In the genomic region with DNA sequence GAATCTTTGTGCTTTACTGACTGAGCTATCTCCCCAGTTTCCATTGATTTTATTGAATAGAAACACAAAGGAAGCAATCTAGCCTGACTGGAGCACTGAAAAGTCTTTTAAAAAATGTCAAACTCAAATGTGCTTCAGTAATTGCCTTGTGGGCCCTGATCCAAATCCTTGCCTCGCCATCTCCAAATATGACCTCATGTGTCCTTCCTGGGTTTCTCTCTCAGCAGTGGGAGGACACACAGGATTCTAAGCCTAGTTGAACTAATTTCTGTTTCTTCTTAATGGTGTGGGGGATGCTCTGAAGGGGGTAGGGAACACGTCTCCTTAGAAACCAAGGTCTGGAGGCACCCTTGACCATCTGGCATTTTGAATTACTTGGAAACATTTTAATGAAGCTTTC, we compare ENCODE assay signal across 14 mouse cellular contexts. TPM values are rescaled to one million over a fixed set of nuclear protein-coding genes. Genes with fewer than 3 reads are reported as not detected.
DNase-seq lines count a peak whose midpoint lies in the region; ATAC-seq lines count a peak whose summit lies in the region.
"Had no signal": no experiment of that assay in that cellular context is flagged by ENCODE, and none has a peak within 500 bp of the region (broad histone marks: within the 10 kb centered on the region; RNA-seq: fewer than 3 reads in every experiment).

No protein-coding gene starts in this region.

- intact Hi-C loops in left cerebral cortex, postnatal 4 days (cut with DNase I) = no loop called here
- intact Hi-C loops in left cerebral cortex, postnatal 10 days (cut with DNase I) = no loop called here

- no peak for ATAC-seq in granulocyte monocyte progenitor cell, adult 5-6 weeks (replicated peaks; ENCODE audit: poor library complexity, severe bottlenecking)
- ATAC-seq: intestine, embryonic 15.5 days; liver, postnatal 0 days had no signal

- DNase-seq in adrenal gland, adult (ENCODE audit: inconsistent age in 2 of 2, low spot score in 1 of 2) = peak; percentile 13 to 63
- DNase-seq in adrenal gland, adult 8-10 months = no peak
- DNase-seq in gastrocnemius, postnatal 25 days = peak; percentile 9
- no peak for DNase-seq in gastrocnemius, adult 18-20 months (ENCODE audit: low spot score)
- DNase-seq in left cerebral cortex, postnatal 4 days = peak; percentile 30
- no peak for DNase-seq in left cerebral cortex, postnatal 10 days (ENCODE audit: extremely low spot score in 1 of 2, low spot score in 2 of 2)
- DNase-seq in adrenal gland, postnatal 25 days = peak; percentile 10
- DNase-seq: cerebellum, adult 11-12 months; liver, postnatal 0 days; right cerebral cortex, adult 18-20 months; thymus, postnatal 36 days had no signal

RNA-seq across cellular contexts. Expression of gene Pnlip, which starts 22.3 kb away (rescaled TPM):
- not detected for total RNA-seq in adrenal gland, adult 8-10 months (2022)
- total RNA-seq in gastrocnemius, postnatal 25 days (2021) = not detected
- total RNA-seq in gastrocnemius, adult 18-20 months (2021) = under 1 TPM in 1 of 2 experiments, not detected in 1; 0.59 TPM
- 1 to 10 TPM; 3.0 to 4.6 TPM for total RNA-seq in left cerebral cortex, postnatal 4 days (2021)
- total RNA-seq in left cerebral cortex, postnatal 10 days (2021) = 1 to 10 TPM; 4.6 to 5.3 TPM
- not detected in 2 replicates for total RNA-seq in adrenal gland, postnatal 25 days (2021)
- total RNA-seq in granulocyte monocyte progenitor cell, adult 5-6 weeks (2014; fragmentation: Nextera tagmentation) = not detected in 2 replicates
- not detected in 2 replicates for total RNA-seq in granulocyte monocyte progenitor cell, adult 5-6 weeks (2017)

RNA-seq across cellular contexts. Expression of gene Pnliprp1, which starts 54.0 kb away (rescaled TPM):
- not detected for total RNA-seq in adrenal gland, adult 8-10 months (2022)
- not detected for total RNA-seq in gastrocnemius, postnatal 25 days (2021)
- under 1 TPM in 1 of 2 experiments, not detected in 1; 0.71 TPM for total RNA-seq in gastrocnemius, adult 18-20 months (2021)
- under 1 TPM in 1 of 2 experiments, not detected in 1; 0.44 TPM for total RNA-seq in left cerebral cortex, postnatal 4 days (2021)
- not detected for total RNA-seq in left cerebral cortex, postnatal 10 days (2021)
- total RNA-seq in adrenal gland, postnatal 25 days (2021) = not detected in 2 replicates
- total RNA-seq in granulocyte monocyte progenitor cell, adult 5-6 weeks (2014; fragmentation: Nextera tagmentation) = not detected in 2 replicates
- total RNA-seq in granulocyte monocyte progenitor cell, adult 5-6 weeks (2017) = not detected in 2 replicates
- total RNA-seq: layer of hippocampus, postnatal 14 days had no signal

Comparison
In these comparisons a context has a peak if more than half of its experiments do, and no peak if none do; other contexts are left out.
1. DNase-seq: peak in adrenal gland, adult (2 of 2), gastrocnemius, postnatal 25 days (single experiment), left cerebral cortex, postnatal 4 days (single experiment) and adrenal gland, postnatal 25 days (single experiment); none in adrenal gland, adult 8-10 months (single experiment), gastrocnemius, adult 18-20 months (single experiment) and left cerebral cortex, postnatal 10 days (0 of 2).